Mouse (Mus musculus): Measurements from ENCODE around the gene Rgs6. TPM values are rescaled to one million over a fixed set of nuclear protein-coding genes. Genes with fewer than 3 reads are reported as not detected.
A peak's percentile ranks its signal among the peaks of the same experiment; 100 is the strongest.

Gene Rgs6
- polyA plus RNA-seq, 1 experiment from 2014 or later = 0.92 TPM

- Histone ChIP-seq H3K4me2 (replicated peaks; ENCODE audit: low read depth, low read length) (no peak overlapping the region), H3K4me3 (ENCODE audit: low read length) (no peak overlapping the region), H3K36me3 (ENCODE audit: control insufficient read depth, insufficient read depth, low read length) (no peaks in the 10 kb centered on the region), H3K4me1 (ENCODE audit: control insufficient read depth, insufficient read depth, low read length) (no peaks in the 10 kb centered on the region), H3K27ac (ENCODE audit: low read depth, low read length) (no peak overlapping the region), H3K27me3 (ENCODE audit: control insufficient read depth, insufficient read depth, low read length) (no peaks in the 10 kb centered on the region), H3K9me3 (ENCODE audit: control insufficient read depth, low read length) (no peaks in the 10 kb centered on the region), H3K9ac (ENCODE audit: low read depth, low read length) (no peak overlapping the region)
- 60% methylated on average over 6 of the region's 6 CpGs for WGBS
- 0 out of 2 replicates have a peak, but pooled peaks have one; percentile 39 for ATAC-seq (ENCODE audit: low FRiP score, low TSS enrichment)
Measured at GRCm38 (mm10) chr12:82935121-82935762, 347.1 kb downstream of the Rgs6 start.

GRCm38 (mm10) chr12:82935767-82936166 is 347.7 kb downstream of the Rgs6 start:
- no peak overlapping the region for H3K27ac ChIP-seq (ENCODE audit: low read depth, low read length)
- no peaks in the 10 kb centered on the region for H3K27me3 ChIP-seq (ENCODE audit: control insufficient read depth, insufficient read depth, low read length)
- no peak overlapping the region for H3K4me2 ChIP-seq (replicated peaks; ENCODE audit: low read depth, low read length)
- ATAC-seq (ENCODE audit: low FRiP score, low TSS enrichment) = no peak
- H3K9ac ChIP-seq (ENCODE audit: low read depth, low read length) = no peak overlapping the region
- H3K4me3 ChIP-seq (ENCODE audit: low read length) = no peak overlapping the region
- WGBS = 87% methylated on average over 1 of the region's 1 CpGs
- no peaks in the 10 kb centered on the region for H3K9me3 ChIP-seq (ENCODE audit: control insufficient read depth, low read length)
- no peaks in the 10 kb centered on the region for H3K36me3 ChIP-seq (ENCODE audit: control insufficient read depth, insufficient read depth, low read length)
- no peaks in the 10 kb centered on the region for H3K4me1 ChIP-seq (ENCODE audit: control insufficient read depth, insufficient read depth, low read length)

GRCm38 (mm10) chr12:82940461-82940860 is 352.4 kb downstream of the Rgs6 start:
- Histone ChIP-seq H3K9ac (ENCODE audit: low read depth, low read length) (no peak overlapping the region), H3K4me3 (ENCODE audit: low read length) (no peak overlapping the region), H3K27me3 (ENCODE audit: control insufficient read depth, insufficient read depth, low read length) (no peaks in the 10 kb centered on the region), H3K4me1 (ENCODE audit: control insufficient read depth, insufficient read depth, low read length) (no peaks in the 10 kb centered on the region), H3K27ac (ENCODE audit: low read depth, low read length) (no peak overlapping the region), H3K4me2 (replicated peaks; ENCODE audit: low read depth, low read length) (no peak overlapping the region), H3K36me3 (ENCODE audit: control insufficient read depth, insufficient read depth, low read length) (no peaks in the 10 kb centered on the region), H3K9me3 (ENCODE audit: control insufficient read depth, low read length) (no peaks in the 10 kb centered on the region)
- ATAC-seq (ENCODE audit: low FRiP score, low TSS enrichment) = no peak
- 64% methylated on average over 4 of the region's 4 CpGs for WGBS

- Histone ChIP-seq H3K27ac (ENCODE audit: low read depth, low read length) (no peak overlapping the region), H3K9ac (ENCODE audit: low read depth, low read length) (no peak overlapping the region), H3K4me1 (ENCODE audit: control insufficient read depth, insufficient read depth, low read length) (no peaks in the 10 kb centered on the region), H3K9me3 (ENCODE audit: control insufficient read depth, low read length) (no peaks in the 10 kb centered on the region), H3K4me3 (ENCODE audit: low read length) (no peak overlapping the region), H3K36me3 (ENCODE audit: control insufficient read depth, insufficient read depth, low read length) (no peaks in the 10 kb centered on the region), H3K4me2 (replicated peaks; ENCODE audit: low read depth, low read length) (no peak overlapping the region), H3K27me3 (ENCODE audit: control insufficient read depth, insufficient read depth, low read length) (no peaks in the 10 kb centered on the region)
- 13% methylated on average over 5 of the region's 5 CpGs for WGBS
- no peak for ATAC-seq (ENCODE audit: low FRiP score, low TSS enrichment)
Measured at GRCm38 (mm10) chr12:82946507-82946906, 358.4 kb downstream of the Rgs6 start.

GRCm38 (mm10) chr12:82961111-82961510 is 373.0 kb downstream of the Rgs6 start:
- no peak overlapping the region for H3K27ac ChIP-seq (ENCODE audit: low read depth, low read length)

GRCm38 (mm10) chr12:82961852-82962251 is 373.8 kb downstream of the Rgs6 start:
- Histone ChIP-seq H3K4me3 (ENCODE audit: low read length) (no peak overlapping the region), H3K4me2 (replicated peaks; ENCODE audit: low read depth, low read length) (no peak overlapping the region), H3K36me3 (ENCODE audit: control insufficient read depth, insufficient read depth, low read length) (no peaks in the 10 kb centered on the region), H3K27ac (ENCODE audit: low read depth, low read length) (no peak overlapping the region), H3K4me1 (ENCODE audit: control insufficient read depth, insufficient read depth, low read length) (peaks cover 17% of the 10 kb centered on the region), H3K9me3 (ENCODE audit: control insufficient read depth, low read length) (no peaks in the 10 kb centered on the region), H3K9ac (ENCODE audit: low read depth, low read length) (no peak overlapping the region), H3K27me3 (ENCODE audit: control insufficient read depth, insufficient read depth, low read length) (no peaks in the 10 kb centered on the region)
- no peak for ATAC-seq (ENCODE audit: low FRiP score, low TSS enrichment)
- 72% methylated on average over 4 of the region's 4 CpGs for WGBS

More at GRCm38 (mm10) chr12:82961111-82961510, 373.0 kb downstream of the Rgs6 start:
- WGBS = 42% methylated on average over 9 of the region's 9 CpGs
- ATAC-seq (ENCODE audit: low FRiP score, low TSS enrichment) = no peak
- no peaks in the 10 kb centered on the region for H3K36me3 ChIP-seq (ENCODE audit: control insufficient read depth, insufficient read depth, low read length)
- H3K27me3 ChIP-seq (ENCODE audit: control insufficient read depth, insufficient read depth, low read length) = no peaks in the 10 kb centered on the region
- H3K4me2 ChIP-seq (replicated peaks; ENCODE audit: low read depth, low read length) = no peak overlapping the region
- H3K9ac ChIP-seq (ENCODE audit: low read depth, low read length) = no peak overlapping the region
- H3K4me1 ChIP-seq (ENCODE audit: control insufficient read depth, insufficient read depth, low read length) = peaks cover 17% of the 10 kb centered on the region
- no peak overlapping the region for H3K4me3 ChIP-seq (ENCODE audit: low read length)
- no peaks in the 10 kb centered on the region for H3K9me3 ChIP-seq (ENCODE audit: control insufficient read depth, low read length)

- no peaks in the 10 kb centered on the region for H3K9me3 ChIP-seq (ENCODE audit: control insufficient read depth, low read length)
- H3K27me3 ChIP-seq (ENCODE audit: control insufficient read depth, insufficient read depth, low read length) = no peaks in the 10 kb centered on the region
- no peak overlapping the region for H3K4me3 ChIP-seq (ENCODE audit: low read length)
- 49% methylated on average over 4 of the region's 4 CpGs for WGBS
- H3K9ac ChIP-seq (ENCODE audit: low read depth, low read length) = no peak overlapping the region
- no peak overlapping the region for H3K27ac ChIP-seq (ENCODE audit: low read depth, low read length)
- H3K36me3 ChIP-seq (ENCODE audit: control insufficient read depth, insufficient read depth, low read length) = no peaks in the 10 kb centered on the region
- ATAC-seq (ENCODE audit: low FRiP score, low TSS enrichment) = no peak
- H3K4me2 ChIP-seq (replicated peaks; ENCODE audit: low read depth, low read length) = no peak overlapping the region
- 0 out of 2 replicates have a peak, but pooled peaks cover 5% of the 10 kb centered on the region for H3K4me1 ChIP-seq (ENCODE audit: control insufficient read depth, insufficient read depth, low read length)
Measured at GRCm38 (mm10) chr12:82970521-82971105, 382.5 kb downstream of the Rgs6 start.

GRCm38 (mm10) chr12:82971176-82971575 is 383.1 kb downstream of the Rgs6 start:
- ATAC-seq (ENCODE audit: low FRiP score, low TSS enrichment) = no peak
- Histone ChIP-seq H3K4me3 (ENCODE audit: low read length) (no peak overlapping the region), H3K36me3 (ENCODE audit: control insufficient read depth, insufficient read depth, low read length) (no peaks in the 10 kb centered on the region), H3K27me3 (ENCODE audit: control insufficient read depth, insufficient read depth, low read length) (no peaks in the 10 kb centered on the region), H3K9ac (ENCODE audit: low read depth, low read length) (no peak overlapping the region), H3K4me1 (ENCODE audit: control insufficient read depth, insufficient read depth, low read length) (0 out of 2 replicates have a peak, but pooled peaks cover 5% of the 10 kb centered on the region), H3K4me2 (replicated peaks; ENCODE audit: low read depth, low read length) (no peak overlapping the region), H3K27ac (ENCODE audit: low read depth, low read length) (no peak overlapping the region), H3K9me3 (ENCODE audit: control insufficient read depth, low read length) (no peaks in the 10 kb centered on the region)
- 76% methylated on average over 1 of the region's 1 CpGs for WGBS

GRCm38 (mm10) chr12:82972661-82973060 is 384.6 kb downstream of the Rgs6 start:
- H3K4me2 ChIP-seq (replicated peaks; ENCODE audit: low read depth, low read length) = no peak overlapping the region
- no peaks in the 10 kb centered on the region for H3K36me3 ChIP-seq (ENCODE audit: control insufficient read depth, insufficient read depth, low read length)
- no peak overlapping the region for H3K4me3 ChIP-seq (ENCODE audit: low read length)
- ATAC-seq (ENCODE audit: low FRiP score, low TSS enrichment) = no peak
- no peak overlapping the region for H3K9ac ChIP-seq (ENCODE audit: low read depth, low read length)
- H3K27ac ChIP-seq (ENCODE audit: low read depth, low read length) = no peak overlapping the region
- H3K4me1 ChIP-seq (ENCODE audit: control insufficient read depth, insufficient read depth, low read length) = 0 out of 2 replicates have a peak, but pooled peaks cover 5% of the 10 kb centered on the region
- no peaks in the 10 kb centered on the region for H3K9me3 ChIP-seq (ENCODE audit: control insufficient read depth, low read length)
- no peaks in the 10 kb centered on the region for H3K27me3 ChIP-seq (ENCODE audit: control insufficient read depth, insufficient read depth, low read length)

All from kidney, embryonic 14.5 days (tissue).